Mouse (Mus musculus) olfactory bulb, adult 2 months (tissue): Measurements from ENCODE around the gene Dnttip1. TPM values are rescaled to one million over a fixed set of nuclear protein-coding genes. Genes with fewer than 3 reads are reported as not detected.
"Not testable (repeated sequence)": the region's sequence is repeated elsewhere in the genome, so short reads cannot be mapped to it uniquely, and the experiment has no call there.

Source experiments
- H3K27ac ChIP-seq: fragments of 200-500 bp; 2 replicates; pipeline ENCODE4 v1.5.1; 2012; ENCODE audit warnings: low read depth, low read length; ENCODE audit not compliant: insufficient read depth
- H3K4me1 ChIP-seq: fragments of 200-500 bp; 2 replicates; pipeline ENCODE4 v1.6.1; 2012; ENCODE audit warnings: low read length; ENCODE audit not compliant: control insufficient read depth, insufficient read depth
- H3K4me3 ChIP-seq: fragments of 200-500 bp; 2 replicates; pipeline ENCODE4 v1.5.1; 2012; ENCODE audit warnings: mild to moderate bottlenecking, low read depth, low read length, moderate library complexity; ENCODE audit not compliant: insufficient read depth
- CTCF ChIP-seq: fragments of 200-500 bp; IDR thresholded peaks from 2 replicates; pipeline ENCODE4 v1.5.1; 2012; ENCODE audit warnings: low read depth, mild to moderate bottlenecking, low read length, moderate library complexity; ENCODE audit not compliant: insufficient read depth
- POLR2A ChIP-seq: fragments of 200-500 bp; IDR thresholded peaks from 2 replicates; pipeline ENCODE4 v1.6.1; 2012; ENCODE audit warnings: mild to moderate bottlenecking, low read depth, low read length, moderate library complexity; ENCODE audit not compliant: insufficient read depth
- WGBS: fragments of 180-500 bp; shearing (Covaris S2); methylation state at CpG from one replicate; pipeline ENCODE4 v1.1.7; 2018; 5-methylcytosine and 5-hydroxymethylcytosine counted together
- polyA plus RNA-seq: library from polyadenylated mRNA; stranded (reverse); fragments of >200 nt; gene quantifications from 2 replicates; pipeline ENCODE4 v1.2.4, GENCODE M21; 2012; ENCODE audit warnings: low replicate concordance; ENCODE audit not compliant: missing spikeins, insufficient read depth, insufficient read length

Gene Dnttip1
- not detected in 2 replicates for polyA plus RNA-seq

DNA sequence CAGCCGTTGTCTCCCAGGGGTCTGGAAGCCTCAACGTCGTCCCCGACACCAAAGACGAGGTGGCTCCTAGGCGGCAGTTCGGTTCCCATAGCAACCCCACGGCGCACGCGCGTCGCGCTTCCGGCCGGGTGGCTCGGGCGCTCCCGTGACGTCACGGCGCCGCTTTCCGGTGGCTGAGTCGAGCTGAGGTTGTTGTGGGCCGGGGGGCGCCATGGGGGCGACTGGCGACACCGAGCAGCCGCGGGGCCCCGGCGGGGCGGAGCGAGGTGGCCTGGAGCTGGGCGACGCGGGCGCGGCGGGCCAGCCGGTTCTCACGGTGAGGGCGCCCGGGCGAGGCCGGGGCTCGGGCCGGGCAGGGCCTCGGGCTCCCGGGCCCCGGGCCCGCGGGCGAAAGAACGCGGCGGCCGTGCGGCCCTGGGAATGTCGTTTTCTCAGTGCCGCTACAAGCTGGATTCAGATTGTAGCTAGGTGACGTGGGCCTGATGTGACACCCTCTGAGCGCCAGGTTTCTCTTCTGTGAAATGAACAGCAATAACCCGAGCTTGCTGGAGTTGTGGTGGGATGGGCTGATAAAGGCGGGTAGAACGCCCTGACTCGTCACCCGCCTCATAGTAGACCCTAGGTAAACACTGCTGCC lies at the start of gene Dnttip1, which contains the start of gene Wfdc3:
TSS of gene Dnttip1 (plus strand) at position 141 of the 637 bp plus-strand sequence.
TSS of gene Wfdc3 (minus strand) at position 89 of the 637 bp plus-strand sequence.
- peak within 1 kb of the TSS; percentile 99 for H3K4me3 ChIP-seq
- peaks cover 7% of the 10 kb centered on the region for H3K4me1 ChIP-seq
- WGBS: under 1% methylated on average over 70 of the region's 70 CpGs
- H3K27ac ChIP-seq: peak within 1 kb of the TSS; percentile 63; the same call in 1 of the 2 replicates
- TF ChIP-seq CTCF (no peak), POLR2A (peak; percentile 68)

DNA sequence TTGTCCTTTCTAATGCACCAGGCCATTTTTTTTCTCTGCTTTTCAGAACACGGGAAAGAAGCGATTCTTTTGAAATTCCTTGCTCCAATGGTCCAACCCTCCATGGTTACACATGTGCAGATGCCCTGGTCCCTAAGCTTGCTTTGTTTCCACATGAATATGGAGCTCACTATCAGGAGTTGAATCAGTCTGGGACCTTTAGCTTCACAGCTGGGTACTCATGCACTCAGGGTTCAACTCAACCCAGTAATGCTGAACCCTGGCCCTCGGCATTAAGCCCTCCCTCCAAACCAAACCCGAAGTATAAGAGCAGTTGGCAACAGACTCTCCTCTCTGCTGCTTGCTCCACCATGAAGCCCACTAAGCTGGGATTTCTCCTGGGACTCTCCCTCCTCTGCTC lies 47.6 kb upstream of the Dnttip1 start, which contains the start of gene Spint4:
TSS of gene Spint4 (plus strand) at position 301 of the 400 bp plus-strand sequence.
- 69% methylated on average over 4 of the region's 4 CpGs for WGBS
- H3K27ac ChIP-seq: no peak within 1 kb of the TSS
- TF ChIP-seq CTCF (no peak), POLR2A (no peak)
- no peak within 1 kb of the TSS for H3K4me3 ChIP-seq
- H3K4me1 ChIP-seq: no peaks in the 10 kb centered on the region

GRCm38 (mm10) chr2:164700959-164701358 lies 44.8 kb upstream of the Dnttip1 start:
- 82% methylated on average over 5 of the region's 5 CpGs for WGBS
- Histone ChIP-seq H3K4me1 (no peaks in the 10 kb centered on the region), H3K27ac (no peak overlapping the region), H3K4me3 (no peak overlapping the region)
- TF ChIP-seq CTCF (no peak), POLR2A (no peak)

GRCm38 (mm10) chr2:164701761-164702160 lies 44.0 kb upstream of the Dnttip1 start:
- H3K27ac ChIP-seq: no peak overlapping the region
- no peaks in the 10 kb centered on the region for H3K4me1 ChIP-seq
- no peak overlapping the region for H3K4me3 ChIP-seq
- WGBS: 71% methylated on average over 5 of the region's 5 CpGs
- no peak for TF ChIP-seq CTCF
- no peak for TF ChIP-seq POLR2A

- TF ChIP-seq POLR2A (no peak), CTCF (no peak)
Measured at GRCm38 (mm10) chr2:164704235-164704634, 41.5 kb upstream of the Dnttip1 start.

GRCm38 (mm10) chr2:164705328-164705727 lies 40.5 kb upstream of the Dnttip1 start:
- no peak for TF ChIP-seq CTCF
- no peak overlapping the region for H3K4me3 ChIP-seq
- WGBS: 92% methylated on average over 6 of the region's 6 CpGs
- no peak overlapping the region for H3K27ac ChIP-seq
- H3K4me1 ChIP-seq: no peaks in the 10 kb centered on the region

More at GRCm38 (mm10) chr2:164704235-164704634, 41.5 kb upstream of the Dnttip1 start:
- H3K4me3 ChIP-seq: no peak overlapping the region
- no peaks in the 10 kb centered on the region for H3K4me1 ChIP-seq
- H3K27ac ChIP-seq: no peak overlapping the region
- 83% methylated on average over 5 of the region's 5 CpGs for WGBS

- Histone ChIP-seq H3K4me3 (no peak overlapping the region), H3K27ac (no peak overlapping the region), H3K4me1 (no peaks in the 10 kb centered on the region)
- WGBS: 92% methylated on average over 14 of the region's 14 CpGs
- TF ChIP-seq CTCF: no peak
- no peak for TF ChIP-seq POLR2A
Measured at GRCm38 (mm10) chr2:164705991-164706390, 39.8 kb upstream of the Dnttip1 start.

GRCm38 (mm10) chr2:164715005-164715404 lies 30.8 kb upstream of the Dnttip1 start, which contains the start of gene Spint5:
TSS of gene Spint5 (plus strand) at chr2:164715305.
- 77% methylated on average over 6 of the region's 6 CpGs for WGBS
- Histone ChIP-seq H3K4me3 (no peak within 1 kb of the TSS), H3K4me1 (no peaks in the 10 kb centered on the region), H3K27ac (no peak within 1 kb of the TSS)
- TF ChIP-seq POLR2A (no peak), CTCF (no peak)

DNA sequence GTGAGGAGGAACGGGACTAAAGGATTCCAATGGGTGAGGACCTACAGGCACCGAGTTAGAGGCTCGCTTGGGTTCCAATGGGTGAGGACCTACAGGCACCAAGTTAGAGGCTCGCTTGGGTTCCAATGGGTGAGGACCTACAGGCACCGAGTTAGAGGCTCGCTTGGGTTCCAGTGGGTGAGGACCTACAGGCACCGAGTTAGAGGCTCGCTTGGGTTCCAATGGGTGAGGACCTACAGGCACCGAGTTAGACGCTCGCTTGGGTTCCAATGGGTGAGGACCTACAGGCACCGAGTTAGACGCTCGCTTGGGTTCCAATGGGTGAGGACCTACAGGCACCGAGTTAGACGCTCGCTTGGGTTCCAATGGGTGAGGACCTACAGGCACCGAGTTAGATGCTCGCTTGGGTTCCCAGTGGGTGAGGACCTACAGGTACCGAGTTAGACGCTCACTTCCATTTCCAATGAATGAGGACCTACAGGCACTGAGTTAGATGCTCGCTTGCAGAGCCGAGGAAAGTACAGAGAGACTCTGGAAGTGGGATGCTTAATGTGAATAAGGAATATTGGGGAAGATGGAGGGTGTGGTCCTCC lies 29.5 kb upstream of the Dnttip1 start:
- H3K4me1 ChIP-seq, H3K27ac ChIP-seq, H3K4me3 ChIP-seq: not testable (repeated sequence)
- WGBS: 94% methylated on average over 23 of the region's 23 CpGs

GRCm38 (mm10) chr2:164723276-164723675 lies 22.5 kb upstream of the Dnttip1 start:
- Histone ChIP-seq H3K27ac (no peak overlapping the region), H3K4me1 (no peaks in the 10 kb centered on the region), H3K4me3 (no peak overlapping the region)
- TF ChIP-seq POLR2A: no peak
- no peak for TF ChIP-seq CTCF
- 71% methylated on average over 4 of the region's 4 CpGs for WGBS
